Mouse (Mus musculus): ENCODE measurements around the gene Gabrr1.

Gene Gabrr1

GRCm38 (mm10) chr4:33208881-33209841 lies 76.8 kb downstream of the Gabrr1 start, which contains the start of gene Srsf12:
Srsf12 (plus strand) TSS chr4:33208991.
- no peak for DNase-seq (ENCODE audit: low read depth)

All from NIH3T3 (cell line).